Mouse (Mus musculus): ENCODE measurements around the gene Prr5l. TPM values are rescaled to one million over a fixed set of nuclear protein-coding genes. Genes with fewer than 3 reads are reported as not detected.

The Prr5l gene
- polyA plus RNA-seq, 1 experiment from 2014 or later: 32.7 TPM

DNA sequence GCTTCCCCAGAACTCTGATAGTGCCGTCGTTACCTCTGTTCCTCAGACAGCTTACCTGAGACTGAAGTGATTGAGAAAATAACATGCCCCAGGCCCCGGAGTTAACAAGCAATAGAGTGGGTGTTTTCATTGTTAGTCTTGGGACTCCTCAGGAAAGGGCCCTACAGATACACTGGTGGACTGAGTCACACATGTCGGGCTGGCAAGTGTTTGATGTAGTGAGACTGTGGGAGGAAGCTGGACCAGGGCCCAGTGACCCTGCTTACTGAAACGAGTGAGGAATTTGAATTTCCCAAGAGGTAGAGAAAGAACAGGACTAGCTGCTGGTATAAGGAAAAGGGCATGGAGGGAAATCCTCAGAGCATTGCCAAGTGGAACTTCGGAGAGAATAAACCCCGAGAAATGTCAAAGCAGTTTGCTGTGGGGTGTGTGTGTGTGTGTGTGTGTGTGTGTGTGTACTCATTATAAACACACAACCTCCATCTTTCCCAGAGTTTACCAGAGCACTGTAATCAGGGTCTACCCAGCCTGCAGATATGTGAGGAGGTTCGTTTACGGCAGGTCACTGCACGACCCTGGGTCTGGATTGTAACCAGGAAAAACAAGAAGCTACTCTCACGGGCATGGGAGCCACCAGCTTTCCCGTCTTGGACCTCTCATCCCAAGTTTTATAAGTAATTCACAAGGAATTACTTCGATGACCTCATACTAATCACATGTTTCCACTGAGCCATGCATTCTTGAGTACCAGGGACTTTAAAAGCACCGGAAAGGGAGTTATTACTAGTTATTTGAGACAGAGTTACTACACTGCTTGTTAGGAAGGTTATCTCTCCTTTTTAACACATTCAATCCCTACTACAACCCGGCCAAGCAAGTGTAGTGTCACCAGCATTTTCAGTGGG, 20.4 kb downstream of the Prr5l start:
- 0 out of 2 replicates have a peak, but pooled peaks have one; percentile 20 for ATAC-seq (ENCODE audit: insufficient number of reproducible peaks, low FRiP score, low TSS enrichment, low read depth)
- 24% methylated on average over 15 of the region's 15 CpGs for WGBS
- peak overlapping the region; percentile 59 for H3K27ac ChIP-seq

DNA sequence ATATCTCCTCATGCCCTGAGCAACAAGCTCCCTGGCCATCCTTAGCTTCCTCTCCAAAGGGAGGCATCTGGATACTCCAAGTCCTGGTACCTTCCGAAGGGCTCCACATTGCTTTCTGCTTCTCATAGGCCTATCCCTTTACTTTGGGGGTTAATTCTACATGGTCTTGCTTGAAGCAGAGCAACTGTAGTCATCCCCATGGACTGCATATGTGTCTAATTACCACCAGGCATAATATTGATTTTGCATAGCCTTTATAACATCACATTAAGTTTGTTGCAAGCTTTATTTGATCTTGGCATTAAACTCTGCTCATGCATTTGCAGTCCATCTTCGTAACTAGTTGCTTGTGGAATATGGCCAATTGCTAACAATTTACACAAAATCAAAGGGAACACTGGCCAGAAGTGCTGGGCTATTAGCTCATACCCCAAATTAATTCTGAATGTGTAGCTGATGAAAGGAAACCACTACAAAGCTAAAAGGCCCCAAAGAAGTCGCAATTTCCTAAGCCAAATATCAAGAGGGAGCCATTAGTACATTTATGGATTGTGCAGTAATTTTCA, 21.8 kb downstream of the Prr5l start:
- 48% methylated on average over 3 of the region's 3 CpGs for WGBS
- Histone ChIP-seq H3K9ac (no peak overlapping the region), H3K9me3 (no peaks in the 10 kb centered on the region), H3K27ac (peak overlapping the region; percentile 80), H3K4me1 (peaks cover 14% of the 10 kb centered on the region), H3K4me3 (no peak overlapping the region), H3K4me2 (no peak overlapping the region), H3K36me3 (no peaks in the 10 kb centered on the region), H3K27me3 (no peaks in the 10 kb centered on the region)
- ATAC-seq (ENCODE audit: insufficient number of reproducible peaks, low FRiP score, low TSS enrichment, low read depth): peak; percentile 57; the same call in 1 of the 2 replicates

More for the DNA sequence above, 20.4 kb downstream of the Prr5l start:
- peaks cover 14% of the 10 kb centered on the region for H3K4me1 ChIP-seq
- H3K36me3 ChIP-seq: no peaks in the 10 kb centered on the region
- no peak overlapping the region for H3K9ac ChIP-seq
- H3K4me3 ChIP-seq: no peak overlapping the region
- peak overlapping the region; percentile 10; the same call in 1 of the 2 replicates for H3K4me2 ChIP-seq
- no peaks in the 10 kb centered on the region for H3K27me3 ChIP-seq
- no peaks in the 10 kb centered on the region for H3K9me3 ChIP-seq

DNA sequence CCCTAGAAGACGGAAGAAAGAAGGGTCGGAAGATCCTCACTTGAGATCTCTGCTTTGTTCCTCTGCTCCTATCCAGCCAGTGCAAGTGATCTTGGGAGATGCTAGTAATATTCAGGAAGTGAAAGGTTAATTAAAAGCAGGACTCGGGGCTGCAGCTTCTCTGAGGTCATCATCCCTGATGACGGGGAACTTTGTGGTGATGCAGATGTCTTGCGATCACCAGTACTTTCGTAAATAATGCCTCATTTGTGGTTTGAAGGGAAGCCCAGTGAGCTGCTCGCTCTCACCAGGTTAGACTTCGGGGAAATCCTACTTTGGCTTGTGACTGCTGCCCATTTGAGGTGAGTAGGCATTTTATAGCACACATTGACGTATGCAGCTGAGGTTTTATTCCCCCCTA, 26.7 kb downstream of the Prr5l start:
- ATAC-seq (ENCODE audit: insufficient number of reproducible peaks, low FRiP score, low TSS enrichment, low read depth): no peak
- Histone ChIP-seq H3K4me2 (no peak overlapping the region), H3K36me3 (no peaks in the 10 kb centered on the region), H3K9ac (no peak overlapping the region), H3K27me3 (no peaks in the 10 kb centered on the region), H3K4me3 (no peak overlapping the region), H3K9me3 (no peaks in the 10 kb centered on the region), H3K27ac (no peak overlapping the region), H3K4me1 (peaks cover 3% of the 10 kb centered on the region; the same call in 1 of the 2 replicates)
- 61% methylated on average over 9 of the region's 9 CpGs for WGBS

DNA sequence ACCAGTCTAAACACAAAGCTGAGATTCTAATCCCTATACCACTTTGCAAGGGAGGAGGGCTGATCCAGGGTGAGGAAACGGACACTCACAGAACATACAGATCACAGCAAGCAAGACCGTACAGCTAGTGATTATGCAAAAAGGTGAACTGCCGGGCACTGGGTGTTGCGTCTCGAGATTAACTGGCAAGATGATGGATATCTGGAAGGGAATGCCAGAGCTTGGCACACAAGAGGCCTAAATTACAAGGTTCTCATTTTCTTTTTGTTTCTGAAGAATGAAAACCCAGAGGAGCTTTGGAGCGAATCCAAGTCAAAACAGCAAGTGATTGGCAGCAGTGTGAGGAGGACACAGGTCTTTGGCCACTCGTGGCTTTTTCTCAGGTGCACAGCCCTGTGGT, 28.0 kb downstream of the Prr5l start:
- no peaks in the 10 kb centered on the region for H3K36me3 ChIP-seq
- ATAC-seq (ENCODE audit: insufficient number of reproducible peaks, low FRiP score, low TSS enrichment, low read depth): no peak
- no peaks in the 10 kb centered on the region for H3K27me3 ChIP-seq
- no peak overlapping the region for H3K27ac ChIP-seq
- 0 out of 2 replicates have a peak, but pooled peaks cover 3% of the 10 kb centered on the region for H3K4me1 ChIP-seq
- H3K9ac ChIP-seq: no peak overlapping the region
- H3K4me3 ChIP-seq: no peak overlapping the region
- H3K4me2 ChIP-seq: no peak overlapping the region
- H3K9me3 ChIP-seq: no peaks in the 10 kb centered on the region
- WGBS: 69% methylated on average over 7 of the region's 7 CpGs

DNA sequence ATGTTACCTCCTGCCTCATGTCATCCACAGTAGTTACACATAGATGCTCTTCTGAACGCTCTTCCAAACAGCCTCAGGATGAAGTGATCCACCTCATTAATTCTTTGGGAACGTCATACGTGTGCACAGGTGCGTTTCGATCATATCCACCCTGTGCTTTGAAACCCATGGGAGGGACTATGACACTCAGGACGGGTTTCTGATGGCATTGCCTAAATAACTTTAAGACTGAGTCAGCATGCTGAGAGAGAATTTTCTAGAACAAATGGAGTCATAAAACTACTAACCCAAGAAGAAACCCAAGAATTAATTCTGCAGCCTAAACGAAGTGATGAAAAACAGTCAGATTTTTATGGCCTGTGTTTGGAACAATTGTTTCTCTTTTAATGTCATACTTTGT, 40.1 kb downstream of the Prr5l start:
- Histone ChIP-seq H3K27ac (no peak overlapping the region), H3K36me3 (no peaks in the 10 kb centered on the region), H3K9ac (no peak overlapping the region), H3K4me3 (no peak overlapping the region), H3K4me1 (no peaks in the 10 kb centered on the region), H3K4me2 (no peak overlapping the region), H3K9me3 (no peaks in the 10 kb centered on the region), H3K27me3 (no peaks in the 10 kb centered on the region)
- 75% methylated on average over 7 of the region's 7 CpGs for WGBS
- ATAC-seq (ENCODE audit: insufficient number of reproducible peaks, low FRiP score, low TSS enrichment, low read depth): no peak

DNA sequence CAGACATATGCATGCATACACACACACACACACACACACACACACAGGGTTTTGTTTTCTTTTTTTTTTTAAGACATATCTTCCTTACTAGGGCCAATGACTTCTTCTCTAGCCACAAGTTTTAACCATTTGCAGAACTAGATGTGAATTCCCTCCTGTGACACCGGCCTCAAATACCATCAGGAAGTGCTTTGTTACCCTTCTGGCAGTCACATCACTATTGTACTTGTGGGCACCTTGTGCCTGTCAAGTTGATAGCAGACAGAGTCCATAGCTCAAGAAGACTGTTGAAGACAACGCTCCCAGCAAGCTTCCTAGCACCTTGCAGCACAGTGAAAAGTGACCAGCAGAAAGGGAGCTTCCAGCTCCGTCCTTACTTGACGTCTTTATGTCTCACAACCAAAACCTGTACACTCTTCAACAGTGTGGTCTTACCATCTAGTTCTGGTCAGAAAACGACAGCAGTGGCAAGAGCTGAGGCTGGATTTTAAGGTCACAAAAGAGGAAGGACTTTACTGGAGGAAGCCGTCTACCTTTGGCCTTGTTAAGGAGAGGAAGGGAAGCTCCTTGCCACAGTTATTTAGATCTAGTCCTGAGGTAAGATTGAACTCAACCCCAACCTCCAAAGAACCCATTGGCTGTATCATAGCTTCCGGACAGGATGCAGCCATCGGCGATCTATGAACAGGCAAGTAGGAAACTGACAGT, 47.9 kb downstream of the Prr5l start:
- Histone ChIP-seq H3K27me3 (no peaks in the 10 kb centered on the region), H3K4me2 (no peak overlapping the region), H3K36me3 (no peaks in the 10 kb centered on the region), H3K9me3 (no peaks in the 10 kb centered on the region), H3K27ac (no peak overlapping the region), H3K4me1 (peaks cover 5% of the 10 kb centered on the region; the same call in 1 of the 2 replicates), H3K9ac (no peak overlapping the region), H3K4me3 (no peak overlapping the region)
- ATAC-seq (ENCODE audit: insufficient number of reproducible peaks, low FRiP score, low TSS enrichment, low read depth): no peak
- 82% methylated on average over 9 of the region's 9 CpGs for WGBS

DNA sequence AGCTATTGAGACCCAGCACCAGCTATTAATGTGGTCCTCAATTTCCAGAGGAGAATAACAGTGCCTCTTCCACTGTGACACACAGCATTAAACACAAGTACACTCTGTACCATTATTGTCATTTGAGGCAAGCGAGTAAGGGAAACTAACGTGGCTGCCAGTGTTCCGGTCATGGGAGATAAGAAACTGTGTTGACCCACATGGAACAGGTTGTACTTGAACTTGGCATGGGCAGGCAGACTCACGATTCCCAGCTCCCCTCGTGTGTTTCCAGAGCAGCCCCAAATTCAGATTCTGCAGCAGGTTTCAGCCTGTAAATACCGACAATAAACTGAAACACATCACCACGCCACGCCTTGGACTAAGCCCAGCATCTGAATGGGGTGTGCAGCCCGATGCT, 50.5 kb downstream of the Prr5l start:
- Histone ChIP-seq H3K4me2 (no peak overlapping the region), H3K4me1 (peaks cover 5% of the 10 kb centered on the region; the same call in 1 of the 2 replicates), H3K36me3 (no peaks in the 10 kb centered on the region), H3K27ac (no peak overlapping the region), H3K4me3 (no peak overlapping the region), H3K9ac (no peak overlapping the region), H3K9me3 (no peaks in the 10 kb centered on the region), H3K27me3 (no peaks in the 10 kb centered on the region)
- 74% methylated on average over 9 of the region's 9 CpGs for WGBS
- no peak for ATAC-seq (ENCODE audit: insufficient number of reproducible peaks, low FRiP score, low TSS enrichment, low read depth)

DNA sequence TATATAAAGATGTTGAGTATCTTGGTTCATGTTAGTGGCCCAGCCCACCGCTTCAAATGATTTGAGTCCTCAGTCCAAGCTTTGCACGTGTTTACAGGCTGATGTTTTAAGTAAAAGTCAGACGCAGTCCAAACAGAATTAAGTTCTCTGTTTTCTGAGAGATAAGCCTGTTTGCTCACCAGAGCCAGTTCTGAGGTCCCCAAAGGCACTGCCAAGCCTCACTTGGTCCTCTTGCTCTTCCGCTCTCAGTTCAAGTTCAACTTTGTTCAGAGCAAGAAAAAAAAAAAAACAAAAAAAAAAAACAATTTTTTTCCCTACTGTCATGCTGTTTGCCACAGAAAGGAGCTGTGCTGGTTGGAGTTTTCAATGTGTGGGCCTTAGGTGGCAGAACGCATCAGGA, 51.0 kb downstream of the Prr5l start:
- Histone ChIP-seq H3K27ac (no peak overlapping the region), H3K27me3 (no peaks in the 10 kb centered on the region), H3K4me3 (no peak overlapping the region), H3K9ac (no peak overlapping the region), H3K4me1 (peaks cover 5% of the 10 kb centered on the region; the same call in 1 of the 2 replicates), H3K36me3 (no peaks in the 10 kb centered on the region), H3K4me2 (no peak overlapping the region), H3K9me3 (no peaks in the 10 kb centered on the region)
- no peak for ATAC-seq (ENCODE audit: insufficient number of reproducible peaks, low FRiP score, low TSS enrichment, low read depth)
- WGBS: 89% methylated on average over 5 of the region's 5 CpGs

DNA sequence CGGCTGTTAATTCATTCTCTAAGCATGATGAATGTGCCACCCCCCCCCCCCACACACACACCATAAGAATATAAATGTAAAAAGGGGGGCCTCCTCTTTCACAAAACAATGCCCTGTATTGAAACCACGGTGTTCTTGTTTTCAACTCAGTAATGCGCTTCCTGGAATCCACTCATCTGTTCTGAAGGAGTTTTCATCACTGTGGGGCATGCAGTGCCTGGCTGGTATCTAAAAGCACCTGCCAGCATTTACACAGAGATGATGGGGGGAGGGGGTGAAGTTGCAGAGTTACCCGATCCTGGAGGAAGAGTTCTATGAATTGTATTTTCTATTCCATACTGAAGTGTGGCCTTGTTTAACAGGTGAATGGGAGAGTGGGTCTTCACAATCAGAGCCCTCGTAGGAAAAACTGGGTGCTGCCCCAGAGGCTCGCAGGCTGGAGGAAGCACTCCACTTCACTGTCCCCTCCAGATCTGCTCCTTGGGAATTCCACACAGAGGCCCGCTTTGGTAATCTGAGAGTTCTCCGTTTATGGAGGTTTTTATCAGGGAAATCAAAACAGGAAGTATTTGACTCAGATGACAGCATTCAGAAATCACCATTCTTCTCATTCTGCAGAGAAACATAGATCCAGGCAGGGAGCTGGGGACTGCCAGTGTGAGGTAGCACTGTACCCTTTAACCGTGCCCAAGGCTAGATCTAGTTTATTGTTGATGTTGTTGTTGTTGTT, 52.5 kb downstream of the Prr5l start:
- no peak overlapping the region for H3K27ac ChIP-seq
- ATAC-seq (ENCODE audit: insufficient number of reproducible peaks, low FRiP score, low TSS enrichment, low read depth): no peak
- H3K4me3 ChIP-seq: no peak overlapping the region
- H3K4me2 ChIP-seq: no peak overlapping the region
- no peaks in the 10 kb centered on the region for H3K9me3 ChIP-seq
- 46% methylated on average over 9 of the region's 9 CpGs for WGBS
- H3K9ac ChIP-seq: no peak overlapping the region
- H3K27me3 ChIP-seq: no peaks in the 10 kb centered on the region
- no peaks in the 10 kb centered on the region for H3K36me3 ChIP-seq
- H3K4me1 ChIP-seq: peaks cover 5% of the 10 kb centered on the region; the same call in 1 of the 2 replicates

DNA sequence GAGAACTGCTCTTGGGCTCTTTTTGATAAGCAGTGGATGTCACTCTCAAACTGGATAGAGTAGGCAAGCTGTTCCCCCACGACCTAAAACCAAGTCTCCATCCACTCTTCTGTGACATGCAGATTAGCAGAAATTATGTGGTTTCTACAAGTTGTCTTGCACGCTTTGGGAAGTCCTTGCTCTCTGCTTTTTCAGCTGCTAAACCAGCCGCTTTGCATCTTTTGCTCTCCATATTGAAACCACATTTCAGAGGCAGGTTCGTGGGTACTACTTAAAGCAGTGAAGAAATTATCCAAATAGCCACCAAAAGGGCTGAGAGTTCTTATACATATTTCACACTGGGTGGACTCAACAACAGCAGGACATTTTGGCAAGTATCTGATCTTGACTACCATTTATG, 53.8 kb downstream of the Prr5l start:
- Histone ChIP-seq H3K36me3 (no peaks in the 10 kb centered on the region), H3K27ac (no peak overlapping the region), H3K4me3 (no peak overlapping the region), H3K4me1 (peaks cover 5% of the 10 kb centered on the region; the same call in 1 of the 2 replicates), H3K4me2 (no peak overlapping the region), H3K9me3 (no peaks in the 10 kb centered on the region), H3K27me3 (no peaks in the 10 kb centered on the region), H3K9ac (no peak overlapping the region)
- WGBS: 67% methylated on average over 4 of the region's 4 CpGs
- no peak for ATAC-seq (ENCODE audit: insufficient number of reproducible peaks, low FRiP score, low TSS enrichment, low read depth)

DNA sequence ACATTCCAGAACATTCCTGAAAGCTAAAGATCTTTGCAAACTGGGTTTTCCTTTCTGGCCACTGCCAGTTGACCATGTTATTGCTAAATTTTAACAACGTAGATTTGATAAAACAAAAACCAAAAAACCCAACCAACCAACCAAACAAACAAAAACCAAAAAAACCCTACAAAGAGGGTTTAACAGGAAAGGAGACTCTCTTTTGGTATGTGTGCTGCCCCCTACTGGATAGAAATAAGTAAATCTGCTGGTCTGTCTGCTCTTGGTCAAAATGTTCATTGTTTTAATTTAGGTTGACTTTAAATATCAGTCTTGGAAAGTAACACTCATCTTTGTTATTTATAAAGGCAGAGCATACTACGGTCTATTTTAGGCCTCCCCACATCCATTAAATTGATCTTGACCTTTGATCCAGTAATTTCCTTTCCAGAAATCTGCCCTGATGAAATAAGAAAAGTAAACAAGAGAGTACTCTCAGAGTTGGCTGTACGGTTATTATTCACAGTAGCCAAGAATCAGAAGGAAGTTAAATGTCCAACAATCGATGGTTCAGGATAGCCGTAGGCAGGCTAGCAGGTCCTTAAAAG, 54.7 kb downstream of the Prr5l start:
- 70% methylated on average over 5 of the region's 5 CpGs for WGBS
- no peak overlapping the region for H3K27ac ChIP-seq

More for the DNA sequence above, 54.7 kb downstream of the Prr5l start:
- no peaks in the 10 kb centered on the region for H3K9me3 ChIP-seq
- H3K4me1 ChIP-seq: peaks cover 5% of the 10 kb centered on the region; the same call in 1 of the 2 replicates
- no peak overlapping the region for H3K4me2 ChIP-seq
- no peaks in the 10 kb centered on the region for H3K27me3 ChIP-seq
- no peak overlapping the region for H3K4me3 ChIP-seq
- no peak overlapping the region for H3K9ac ChIP-seq
- ATAC-seq (ENCODE audit: insufficient number of reproducible peaks, low FRiP score, low TSS enrichment, low read depth): no peak
- no peaks in the 10 kb centered on the region for H3K36me3 ChIP-seq
